Mouse (Mus musculus): ENCODE results near the gene Kcna3. TPM values are rescaled to one million over a fixed set of nuclear protein-coding genes. Genes with fewer than 3 reads are reported as not detected.
A peak's percentile ranks its signal among the peaks of the same experiment; 100 is the strongest.

Gene Kcna3
- polyA plus RNA-seq (2014; fragmentation: Nextera tagmentation; extraction: Ambion mirVana), result 1.4 and 1.7 TPM in 2 replicates

GRCm38 (mm10) chr3:107035521-107036457, at the start of gene Kcna3:
Gene Kcna3 (plus strand): TSS chr3:107036169.
- H3K4me1 ChIP-seq (replicated peaks; ENCODE audit: control insufficient read depth, insufficient read depth, low read length), result no peaks in the 10 kb centered on the region
- under 1% methylated on average over 46 of the region's 80 CpGs for WGBS
- no peak within 1 kb of the TSS for H3K27ac ChIP-seq (ENCODE audit: low read depth)
- ATAC-seq (replicated peaks; ENCODE audit: low FRiP score, low TSS enrichment, low read depth) (peak; percentile 94), DNase-seq (ENCODE audit: low spot score) (peak; percentile 84)
- H3K36me3 ChIP-seq (ENCODE audit: control insufficient read depth, insufficient read depth, low read length), result no peaks in the 10 kb centered on the region
- peak within 1 kb of the TSS; percentile 57 for H3K9ac ChIP-seq (ENCODE audit: low read length)
- no peaks in the 10 kb centered on the region for H3K9me3 ChIP-seq (ENCODE audit: control insufficient read depth, low read length)
- H3K27me3 ChIP-seq (replicated peaks; ENCODE audit: control insufficient read depth, insufficient read depth, low read length), result peaks cover 17% of the 10 kb centered on the region
- H3K4me3 ChIP-seq (ENCODE audit: low read depth, low read length), result peak within 1 kb of the TSS; percentile 58
- H3K4me2 ChIP-seq (ENCODE audit: low read length), result peak within 1 kb of the TSS; percentile 93

- no peak overlapping the region for H3K4me3 ChIP-seq (ENCODE audit: low read depth, low read length)
- no peak overlapping the region for H3K9ac ChIP-seq (ENCODE audit: low read length)
- no peaks in the 10 kb centered on the region for H3K9me3 ChIP-seq (ENCODE audit: control insufficient read depth, low read length)
- no peaks in the 10 kb centered on the region for H3K27me3 ChIP-seq (replicated peaks; ENCODE audit: control insufficient read depth, insufficient read depth, low read length)
- 86% methylated on average over 1 of the region's 1 CpGs for WGBS
- H3K4me1 ChIP-seq (replicated peaks; ENCODE audit: control insufficient read depth, insufficient read depth, low read length), result no peaks in the 10 kb centered on the region
- no peak overlapping the region for H3K27ac ChIP-seq (ENCODE audit: low read depth)
- ATAC-seq (replicated peaks; ENCODE audit: low FRiP score, low TSS enrichment, low read depth) (no peak), DNase-seq (ENCODE audit: low spot score) (no peak)
- H3K36me3 ChIP-seq (ENCODE audit: control insufficient read depth, insufficient read depth, low read length), result no peaks in the 10 kb centered on the region
- no peak overlapping the region for H3K4me2 ChIP-seq (ENCODE audit: low read length)
Measured at GRCm38 (mm10) chr3:106991334-106991733, 44.6 kb upstream of the Kcna3 start.

- Histone ChIP-seq H3K9me3 (ENCODE audit: control insufficient read depth, low read length) (no peaks in the 10 kb centered on the region), H3K27ac (ENCODE audit: low read depth) (no peak overlapping the region), H3K27me3 (replicated peaks; ENCODE audit: control insufficient read depth, insufficient read depth, low read length) (no peaks in the 10 kb centered on the region), H3K9ac (ENCODE audit: low read length) (no peak overlapping the region), H3K36me3 (ENCODE audit: control insufficient read depth, insufficient read depth, low read length) (no peaks in the 10 kb centered on the region), H3K4me2 (ENCODE audit: low read length) (no peak overlapping the region), H3K4me1 (replicated peaks; ENCODE audit: control insufficient read depth, insufficient read depth, low read length) (no peaks in the 10 kb centered on the region), H3K4me3 (ENCODE audit: low read depth, low read length) (no peak overlapping the region)
- DNase-seq (ENCODE audit: low spot score), result no peak
- ATAC-seq (replicated peaks; ENCODE audit: low FRiP score, low TSS enrichment, low read depth), result no peak
- WGBS, result 61% methylated on average over 1 of the region's 1 CpGs
Measured at GRCm38 (mm10) chr3:106995347-106995746, 40.6 kb upstream of the Kcna3 start.

- H3K9ac ChIP-seq (ENCODE audit: low read length), result no peak overlapping the region
- H3K27me3 ChIP-seq (replicated peaks; ENCODE audit: control insufficient read depth, insufficient read depth, low read length), result no peaks in the 10 kb centered on the region
- H3K27ac ChIP-seq (ENCODE audit: low read depth), result no peak overlapping the region
- H3K36me3 ChIP-seq (ENCODE audit: control insufficient read depth, insufficient read depth, low read length), result no peaks in the 10 kb centered on the region
- WGBS, result 61% methylated on average over 2 of the region's 2 CpGs
- H3K4me2 ChIP-seq (ENCODE audit: low read length), result no peak overlapping the region
- H3K4me3 ChIP-seq (ENCODE audit: low read depth, low read length), result no peak overlapping the region
- no peak for DNase-seq (ENCODE audit: low spot score)
- no peaks in the 10 kb centered on the region for H3K4me1 ChIP-seq (replicated peaks; ENCODE audit: control insufficient read depth, insufficient read depth, low read length)
- H3K9me3 ChIP-seq (ENCODE audit: control insufficient read depth, low read length), result no peaks in the 10 kb centered on the region
- ATAC-seq (replicated peaks; ENCODE audit: low FRiP score, low TSS enrichment, low read depth), result no peak
Measured at GRCm38 (mm10) chr3:106996186-106996585, 39.8 kb upstream of the Kcna3 start.

- Histone ChIP-seq H3K27ac (ENCODE audit: low read depth) (no peak overlapping the region), H3K4me3 (ENCODE audit: low read depth, low read length) (no peak overlapping the region), H3K9me3 (ENCODE audit: control insufficient read depth, low read length) (no peaks in the 10 kb centered on the region), H3K27me3 (replicated peaks; ENCODE audit: control insufficient read depth, insufficient read depth, low read length) (no peaks in the 10 kb centered on the region), H3K9ac (ENCODE audit: low read length) (no peak overlapping the region), H3K4me2 (ENCODE audit: low read length) (no peak overlapping the region), H3K36me3 (ENCODE audit: control insufficient read depth, insufficient read depth, low read length) (no peaks in the 10 kb centered on the region), H3K4me1 (replicated peaks; ENCODE audit: control insufficient read depth, insufficient read depth, low read length) (no peaks in the 10 kb centered on the region)
- ATAC-seq (replicated peaks; ENCODE audit: low FRiP score, low TSS enrichment, low read depth) (no peak), DNase-seq (ENCODE audit: low spot score) (no peak)
- 70% methylated on average over 1 of the region's 1 CpGs for WGBS
Measured at GRCm38 (mm10) chr3:106998370-106998769, 37.6 kb upstream of the Kcna3 start.

GRCm38 (mm10) chr3:107000165-107000564, 35.8 kb upstream of the Kcna3 start:
- no peak overlapping the region for H3K27ac ChIP-seq (ENCODE audit: low read depth)
- ATAC-seq (replicated peaks; ENCODE audit: low FRiP score, low TSS enrichment, low read depth), result no peak

GRCm38 (mm10) chr3:107002249-107003123, 33.5 kb upstream of the Kcna3 start:
- no peak overlapping the region for H3K4me3 ChIP-seq (ENCODE audit: low read depth, low read length)
- no peaks in the 10 kb centered on the region for H3K4me1 ChIP-seq (replicated peaks; ENCODE audit: control insufficient read depth, insufficient read depth, low read length)
- H3K9me3 ChIP-seq (ENCODE audit: control insufficient read depth, low read length), result no peaks in the 10 kb centered on the region
- no peak for ATAC-seq (replicated peaks; ENCODE audit: low FRiP score, low TSS enrichment, low read depth)
- 79% methylated on average over 8 of the region's 8 CpGs for WGBS
- H3K27ac ChIP-seq (ENCODE audit: low read depth), result no peak overlapping the region
- H3K9ac ChIP-seq (ENCODE audit: low read length), result no peak overlapping the region
- no peak for DNase-seq (ENCODE audit: low spot score)
- no peaks in the 10 kb centered on the region for H3K36me3 ChIP-seq (ENCODE audit: control insufficient read depth, insufficient read depth, low read length)
- H3K27me3 ChIP-seq (replicated peaks; ENCODE audit: control insufficient read depth, insufficient read depth, low read length), result no peaks in the 10 kb centered on the region
- no peak overlapping the region for H3K4me2 ChIP-seq (ENCODE audit: low read length)

More at GRCm38 (mm10) chr3:107000165-107000564, 35.8 kb upstream of the Kcna3 start:
- H3K27me3 ChIP-seq (replicated peaks; ENCODE audit: control insufficient read depth, insufficient read depth, low read length), result no peaks in the 10 kb centered on the region
- H3K36me3 ChIP-seq (ENCODE audit: control insufficient read depth, insufficient read depth, low read length), result no peaks in the 10 kb centered on the region
- no peak for DNase-seq (ENCODE audit: low spot score)
- 84% methylated on average over 2 of the region's 2 CpGs for WGBS
- H3K4me1 ChIP-seq (replicated peaks; ENCODE audit: control insufficient read depth, insufficient read depth, low read length), result no peaks in the 10 kb centered on the region
- no peak overlapping the region for H3K4me2 ChIP-seq (ENCODE audit: low read length)
- no peak overlapping the region for H3K4me3 ChIP-seq (ENCODE audit: low read depth, low read length)
- no peaks in the 10 kb centered on the region for H3K9me3 ChIP-seq (ENCODE audit: control insufficient read depth, low read length)
- H3K9ac ChIP-seq (ENCODE audit: low read length), result no peak overlapping the region

- Histone ChIP-seq H3K4me1 (replicated peaks; ENCODE audit: control insufficient read depth, insufficient read depth, low read length) (no peaks in the 10 kb centered on the region), H3K9me3 (ENCODE audit: control insufficient read depth, low read length) (no peaks in the 10 kb centered on the region), H3K27me3 (replicated peaks; ENCODE audit: control insufficient read depth, insufficient read depth, low read length) (no peaks in the 10 kb centered on the region), H3K9ac (ENCODE audit: low read length) (no peak overlapping the region), H3K4me2 (ENCODE audit: low read length) (no peak overlapping the region), H3K4me3 (ENCODE audit: low read depth, low read length) (no peak overlapping the region), H3K27ac (ENCODE audit: low read depth) (no peak overlapping the region), H3K36me3 (ENCODE audit: control insufficient read depth, insufficient read depth, low read length) (no peaks in the 10 kb centered on the region)
- ATAC-seq (replicated peaks; ENCODE audit: low FRiP score, low TSS enrichment, low read depth) (no peak), DNase-seq (ENCODE audit: low spot score) (no peak)
- WGBS, result 66% methylated on average over 4 of the region's 4 CpGs
Measured at GRCm38 (mm10) chr3:107009329-107010076, 26.5 kb upstream of the Kcna3 start.
